Mouse (Mus musculus): Measurements from ENCODE around the gene Myo5c. TPM values are rescaled to one million over a fixed set of nuclear protein-coding genes. Genes with fewer than 3 reads are reported as not detected.

The Myo5c gene
- total and polyA plus RNA-seq, 3 experiments, result 3.8 to 5.2 (median 4.4) TPM

DNA sequence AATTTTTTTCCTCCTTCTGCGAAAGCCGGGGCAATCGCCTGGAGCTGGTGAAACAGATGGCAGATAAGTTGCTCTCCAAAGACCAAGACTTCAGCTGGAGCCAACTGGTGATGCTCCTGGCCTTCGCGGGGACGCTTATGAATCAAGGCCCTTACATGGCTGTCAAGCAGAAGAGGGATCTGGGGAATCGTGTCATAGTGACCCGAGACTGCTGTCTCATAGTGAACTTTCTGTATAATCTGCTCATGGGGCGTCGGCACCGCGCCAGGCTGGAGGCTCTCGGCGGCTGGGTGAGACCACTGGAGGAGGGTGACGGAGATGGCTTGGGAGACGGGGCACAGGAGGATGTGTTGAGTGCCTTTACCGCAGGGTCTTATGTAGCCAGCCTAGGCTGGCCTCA lies 116.2 kb downstream of the Myo5c start:
- Histone ChIP-seq H3K79me2 (replicated peaks; ENCODE audit: control insufficient read depth, extremely low read depth, insufficient read depth, poor library complexity, severe bottlenecking) (no peaks in the 10 kb centered on the region), H3K4me3 (replicated peaks in 1 of 3; ENCODE audit: low read depth in 2 of 3, low read length in 2 of 3, poor library complexity in 1 of 3) (no peak overlapping the region), H3K9me3 (replicated peaks; ENCODE audit: low read length) (no peaks in the 10 kb centered on the region), H3K27ac (ENCODE audit: insufficient read depth, low read depth) (no peak overlapping the region), H3K9ac (ENCODE audit: insufficient read depth, low read depth) (no peak overlapping the region), H3K27me3 (replicated peaks) (no peaks in the 10 kb centered on the region), H3K4me2 (ENCODE audit: insufficient read depth, low read depth, poor library complexity, severe bottlenecking) (no peak overlapping the region), H3K4me1 (ENCODE audit: control insufficient read depth in 1 of 2, insufficient read depth in 2 of 2) (no peaks in the 10 kb centered on the region), H3K36me3 (replicated peaks in 1 of 2; ENCODE audit: control insufficient read depth in 1 of 2, insufficient read depth in 1 of 2, low read length in 1 of 2) (peaks cover 0 to 6% of the 10 kb centered on the region in 2 experiments)
- TF ChIP-seq TBP (conservative IDR thresholded peaks at IDR 0.05; ENCODE audit: low read depth, low read length) (no peak), ZC3H11A (IDR thresholded peaks at IDR 0.05; ENCODE audit: low read depth, low read length) (no peak), POLR2AphosphoS2 (IDR thresholded peaks at IDR 0.05; ENCODE audit: low read depth, low read length) (no peak), JUND (conservative IDR thresholded peaks at IDR 0.05; ENCODE audit: low read depth, low read length) (no peak), HCFC1 (IDR thresholded peaks at IDR 0.05; ENCODE audit: low read depth, low read length) (no peak), RAD21 (IDR thresholded peaks at IDR 0.05; ENCODE audit: low read depth, low read length) (no peak), KAT2A (IDR thresholded peaks at IDR 0.05; ENCODE audit: insufficient replicate concordance, low read length) (no peak), EP300 (IDR thresholded peaks at IDR 0.05; ENCODE audit: low read length) (no peak), MYC (IDR thresholded peaks at IDR 0.05; ENCODE audit: low read depth, low read length) (no peak), USF1 (IDR thresholded peaks at IDR 0.05; ENCODE audit: low read depth, low read length) (no peak), CHD2 (IDR thresholded peaks at IDR 0.05; ENCODE audit: low read length) (no peak), IRF4 (IDR thresholded peaks at IDR 0.05; ENCODE audit: low read depth, low read length) (no peak), NELFE (IDR thresholded peaks at IDR 0.05; ENCODE audit: low read depth, low read length) (no peak), JUN (IDR thresholded peaks at IDR 0.05; ENCODE audit: insufficient read depth, low read depth, low read length) (no peak), MAZ (IDR thresholded peaks at IDR 0.05; ENCODE audit: low read depth, low read length) (no peak), SIN3A (IDR thresholded peaks at IDR 0.05; ENCODE audit: low read length) (no peak), TCF12 (IDR thresholded peaks at IDR 0.05; ENCODE audit: low read depth, low read length) (no peak), GABPA (IDR thresholded peaks at IDR 0.05; ENCODE audit: insufficient replicate concordance, low read depth, low read length) (no peak), ZMIZ1 (IDR thresholded peaks at IDR 0.05; ENCODE audit: low read depth, low read length) (no peak)
- in situ Hi-C loops (cut with MboI; ENCODE audit: low pct_ligation_motif_present, low pct_unique_long_range_greater_than_20kb, low sequenced_read_pairs) (no loop called here), dilution Hi-C loops (cut with MboI; ENCODE audit: extremely low pct_ligation_motif_present, extremely low pct_unique_long_range_greater_than_20kb, low sequenced_read_pairs) (no loop called here)
- no peak for DNase-seq (ENCODE audit: extremely low read depth)

GRCm38 (mm10) chr9:75348641-75349040 lies 116.8 kb downstream of the Myo5c start:
- H3K4me2 ChIP-seq (ENCODE audit: insufficient read depth, low read depth, poor library complexity, severe bottlenecking), result no peak overlapping the region
- DNase-seq (ENCODE audit: extremely low read depth), result no peak
- no peaks in the 10 kb centered on the region for H3K79me2 ChIP-seq (replicated peaks; ENCODE audit: control insufficient read depth, extremely low read depth, insufficient read depth, poor library complexity, severe bottlenecking)
- H3K9me3 ChIP-seq (replicated peaks; ENCODE audit: low read length), result no peaks in the 10 kb centered on the region
- H3K27ac ChIP-seq (ENCODE audit: insufficient read depth, low read depth), result no peak overlapping the region
- H3K4me1 ChIP-seq (ENCODE audit: control insufficient read depth in 1 of 2, insufficient read depth in 2 of 2), result no peaks in the 10 kb centered on the region
- H3K27me3 ChIP-seq (replicated peaks), result no peaks in the 10 kb centered on the region
- H3K36me3 ChIP-seq (replicated peaks in 1 of 2; ENCODE audit: control insufficient read depth in 1 of 2, insufficient read depth in 1 of 2, low read length in 1 of 2), result peaks cover 0 to 5% of the 10 kb centered on the region in 2 experiments
- no peak for TF ChIP-seq ZMIZ1 (IDR thresholded peaks at IDR 0.05; ENCODE audit: low read depth, low read length)
- TF ChIP-seq PAX5 (IDR thresholded peaks at IDR 0.05; ENCODE audit: low read length), result no peak
- no peak for TF ChIP-seq ELF1 (IDR thresholded peaks at IDR 0.05; ENCODE audit: low read depth, low read length)
- TF ChIP-seq TBP (conservative IDR thresholded peaks at IDR 0.05; ENCODE audit: low read depth, low read length), result no peak
- no peak for TF ChIP-seq JUND (conservative IDR thresholded peaks at IDR 0.05; ENCODE audit: low read depth, low read length)
- TF ChIP-seq IRF4 (IDR thresholded peaks at IDR 0.05; ENCODE audit: low read depth, low read length), result no peak
- no peak for TF ChIP-seq MAFK (IDR thresholded peaks at IDR 0.05; ENCODE audit: insufficient replicate concordance, low read length)
- TF ChIP-seq TCF12 (IDR thresholded peaks at IDR 0.05; ENCODE audit: low read depth, low read length), result no peak
- no peak for TF ChIP-seq KAT2A (IDR thresholded peaks at IDR 0.05; ENCODE audit: insufficient replicate concordance, low read length)
- dilution Hi-C loops (cut with MboI; ENCODE audit: extremely low pct_ligation_motif_present, extremely low pct_unique_long_range_greater_than_20kb, low sequenced_read_pairs) (no loop called here), in situ Hi-C loops (cut with MboI; ENCODE audit: low pct_ligation_motif_present, low pct_unique_long_range_greater_than_20kb, low sequenced_read_pairs) (no loop called here)
- no peak overlapping the region for H3K9ac ChIP-seq (ENCODE audit: insufficient read depth, low read depth)
- no peak overlapping the region for H3K4me3 ChIP-seq (replicated peaks in 1 of 3; ENCODE audit: low read depth in 2 of 3, low read length in 2 of 3, poor library complexity in 1 of 3)

Data from CH12.LX (cell line).